24 mouse cellular contexts compared by ENCODE assay signal in genomic region chr4:148619805-148620204, GRCm38 (mm10). TPM values are rescaled to one million over a fixed set of nuclear protein-coding genes. Genes with fewer than 3 reads are reported as not detected.
"Had no signal": no experiment of that assay in that cellular context is flagged by ENCODE, and none has a peak within 500 bp of the region (broad histone marks: within the 10 kb centered on the region; RNA-seq: fewer than 3 reads in every experiment).

No protein-coding gene starts in this region.

- ATAC-seq: midbrain, embryonic 13.5 days; midbrain, embryonic 15.5 days had no signal

- H3K27me3 ChIP-seq: limb, embryonic 13.5 days; limb, embryonic 15.5 days; liver, embryonic 13.5 days; liver, embryonic 15.5 days; megakaryocyte, embryonic 14.5 days; midbrain, embryonic 13.5 days; midbrain, embryonic 15.5 days; neural tube, embryonic 13.5 days; neural tube, embryonic 15.5 days had no signal

- H3K9me3 ChIP-seq: limb, embryonic 13.5 days; limb, embryonic 15.5 days; liver, embryonic 13.5 days; liver, embryonic 15.5 days; megakaryocyte, embryonic 14.5 days; midbrain, embryonic 13.5 days; midbrain, embryonic 15.5 days; neural tube, embryonic 13.5 days; neural tube, embryonic 15.5 days had no signal

- H3K9ac ChIP-seq: limb, embryonic 13.5 days; limb, embryonic 15.5 days; liver, embryonic 13.5 days; liver, embryonic 15.5 days; lung, embryonic 14.5 days; midbrain, embryonic 13.5 days; midbrain, embryonic 15.5 days; neural tube, embryonic 13.5 days; neural tube, embryonic 15.5 days had no signal

- H3K4me3 ChIP-seq: limb, embryonic 13.5 days; limb, embryonic 15.5 days; liver, embryonic 13.5 days; liver, embryonic 15.5 days; megakaryocyte, embryonic 14.5 days; midbrain, embryonic 13.5 days; midbrain, embryonic 15.5 days; myocyte; neural tube, embryonic 13.5 days; neural tube, embryonic 15.5 days had no signal

- H3K4me2 ChIP-seq: limb, embryonic 13.5 days; limb, embryonic 15.5 days; liver, embryonic 13.5 days; liver, embryonic 15.5 days; lung, embryonic 14.5 days; midbrain, embryonic 11.5 days; midbrain, embryonic 13.5 days; midbrain, embryonic 15.5 days; neural tube, embryonic 13.5 days; neural tube, embryonic 15.5 days had no signal

- H3K27ac ChIP-seq: limb, embryonic 13.5 days; limb, embryonic 15.5 days; liver, embryonic 13.5 days; liver, embryonic 15.5 days; macrophage; midbrain, embryonic 13.5 days; midbrain, embryonic 15.5 days; neural tube, embryonic 13.5 days; neural tube, embryonic 15.5 days had no signal

- DNase-seq: liver, embryonic 13.5 days; lung, embryonic 14.5 days; retina, postnatal 1 day; right cerebral cortex, adult 18-20 months; right cerebral cortex, postnatal 25 days; right cerebral cortex, postnatal 4 days; spleen, adult 18-20 months; thymus, adult 18-20 months; thymus, postnatal 14 days; thymus, postnatal 36 days had no signal

RNA-seq across cellular contexts. Expression of gene Masp2, which starts 17.5 kb away (rescaled TPM):
- polyA plus RNA-seq: stomach, embryonic 14.5 days had no signal

RNA-seq across cellular contexts. Expression of gene Gm572, which starts 23.3 kb away (rescaled TPM):
- polyA plus RNA-seq: limb, embryonic 13.5 days; limb, embryonic 15.5 days; liver, embryonic 13.5 days; liver, embryonic 15.5 days; lung, embryonic 14.5 days; macrophage; midbrain, embryonic 11.5 days; midbrain, embryonic 13.5 days; midbrain, embryonic 15.5 days; neural tube, embryonic 11.5 days; neural tube, embryonic 13.5 days; neural tube, embryonic 15.5 days; stomach, embryonic 14.5 days; thymus, postnatal 0 days had no signal
